ENCODE assay signal across 8 mouse cellular contexts in the genomic region with DNA sequence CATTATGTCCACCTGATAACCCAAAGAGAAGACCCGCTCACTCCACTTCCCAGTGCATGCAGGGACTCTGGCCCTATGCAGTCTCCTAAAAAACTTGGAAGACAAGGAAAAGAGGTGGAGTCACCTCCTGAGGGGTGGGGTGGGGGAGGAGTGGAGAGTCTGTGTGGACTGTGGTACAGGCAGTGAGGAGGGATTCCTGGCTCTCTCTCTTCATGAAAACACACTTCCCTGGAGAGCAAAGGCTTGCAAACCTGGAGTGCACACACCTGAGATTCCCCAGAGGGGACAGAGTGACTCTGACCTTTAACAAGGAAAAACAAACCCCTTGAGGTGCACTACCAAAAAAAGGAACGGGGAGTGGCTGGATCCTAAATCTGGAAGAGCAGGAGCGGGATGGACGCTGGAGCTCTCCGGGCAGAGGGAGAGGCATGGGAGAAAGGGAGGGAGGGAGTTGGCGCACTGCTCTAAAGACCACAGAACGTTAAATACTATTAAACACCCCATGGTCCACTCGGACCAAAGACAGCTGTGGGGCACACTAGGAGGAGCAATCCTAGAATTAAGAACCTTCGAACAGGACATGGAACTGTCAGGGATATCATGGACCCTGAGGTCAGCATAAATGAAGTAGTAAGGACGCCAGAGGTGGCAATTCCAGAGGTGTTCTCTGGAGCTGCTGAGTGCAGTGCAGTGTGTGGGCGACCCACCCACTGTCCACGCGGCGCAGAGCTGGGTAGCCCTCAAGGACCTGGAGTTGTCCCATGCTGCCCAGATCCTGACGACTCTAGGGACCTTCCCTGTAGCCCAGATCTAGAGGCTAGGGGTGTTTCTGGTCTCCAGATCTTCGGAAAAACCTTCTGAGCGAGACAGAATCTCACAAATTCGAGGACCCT. TPM values are rescaled to one million over a fixed set of nuclear protein-coding genes. Genes with fewer than 3 reads are reported as not detected.
DNase-seq lines count a peak whose midpoint lies in the region; ATAC-seq lines count a peak whose summit lies in the region.

No protein-coding gene starts in this region.

- no peaks in the 10 kb centered on the region for H3K36me3 ChIP-seq in liver, embryonic 11.5 days (ENCODE audit: control insufficient read depth, insufficient read depth, low read length)
- no peaks in the 10 kb centered on the region for H3K36me3 ChIP-seq in forebrain, embryonic 10.5 days (replicated peaks)
- no peaks in the 10 kb centered on the region for H3K36me3 ChIP-seq in limb, embryonic 13.5 days
- no peaks in the 10 kb centered on the region for H3K36me3 ChIP-seq in neural tube, embryonic 14.5 days (ENCODE audit: control insufficient read depth, insufficient read depth, low read length)

- H3K4me1 ChIP-seq in liver, embryonic 11.5 days (replicated peaks; ENCODE audit: control insufficient read depth, insufficient read depth, low read length): no peaks in the 10 kb centered on the region; the same call in 1 of the 2 replicates
- H3K4me1 ChIP-seq in forebrain, embryonic 10.5 days: peaks cover 52% of the 10 kb centered on the region
- H3K4me1 ChIP-seq in limb, embryonic 13.5 days: peaks cover 41% of the 10 kb centered on the region
- H3K4me1 ChIP-seq in neural tube, embryonic 14.5 days (ENCODE audit: control insufficient read depth, insufficient read depth, low read length): peaks cover 4% of the 10 kb centered on the region; the same call in 1 of the 2 replicates

- no peak for ATAC-seq in liver, embryonic 11.5 days (replicated peaks; ENCODE audit: low FRiP score)
- ATAC-seq in limb, embryonic 13.5 days (ENCODE audit: low FRiP score, low read depth): peak; percentile 46
- ATAC-seq in neural tube, embryonic 14.5 days (ENCODE audit: low read depth): no peak; the same call in 1 of the 2 replicates
- no peak for ATAC-seq in cerebellum, adult (ENCODE audit: insufficient number of reproducible peaks, low FRiP score, low TSS enrichment)

- H3K9ac ChIP-seq in liver, embryonic 11.5 days (ENCODE audit: low read depth, low read length): no peak overlapping the region
- H3K9ac ChIP-seq in limb, embryonic 13.5 days: peak overlapping the region; percentile 88
- peak overlapping the region; percentile 81 for H3K9ac ChIP-seq in neural tube, embryonic 14.5 days (replicated peaks; ENCODE audit: low read depth, low read length)

- no peak for DNase-seq in liver, embryonic 11.5 days (ENCODE audit: low spot score)
- no peak for DNase-seq in liver
- DNase-seq in forebrain, embryonic 10.5 days (ENCODE audit: extremely low spot score, low spot score): peak; percentile 36
- DNase-seq in cerebellum, postnatal 4 days (ENCODE audit: low spot score in 2 of 2): no peak
- no peak for DNase-seq in left cerebral cortex, postnatal 14 days (ENCODE audit: low spot score in 2 of 2)

- H3K9me3 ChIP-seq in liver, embryonic 11.5 days (ENCODE audit: control insufficient read depth, low read length): no peaks in the 10 kb centered on the region
- no peaks in the 10 kb centered on the region for H3K9me3 ChIP-seq in forebrain, embryonic 10.5 days
- H3K9me3 ChIP-seq in limb, embryonic 13.5 days: no peaks in the 10 kb centered on the region
- H3K9me3 ChIP-seq in neural tube, embryonic 14.5 days (ENCODE audit: control insufficient read depth, low read length): no peaks in the 10 kb centered on the region

- no peak overlapping the region for H3K27ac ChIP-seq in liver, embryonic 11.5 days (ENCODE audit: low read depth, low read length)
- H3K27ac ChIP-seq in forebrain, embryonic 10.5 days: peak overlapping the region; percentile 87
- H3K27ac ChIP-seq in limb, embryonic 13.5 days: no peak overlapping the region
- no peak overlapping the region for H3K27ac ChIP-seq in neural tube, embryonic 14.5 days (ENCODE audit: low read depth, low read length)

- peak overlapping the region; percentile 93 for H3K4me2 ChIP-seq in liver, embryonic 11.5 days
- H3K4me2 ChIP-seq in limb, embryonic 13.5 days (replicated peaks): peak overlapping the region; percentile 97
- peak overlapping the region; percentile 100 for H3K4me2 ChIP-seq in neural tube, embryonic 14.5 days (ENCODE audit: low read depth, low read length)

- 8% methylated on average over 18 of the region's 18 CpGs for whole genome bisulfite sequencing in liver, embryonic 11.5 days
- 5% methylated on average over 18 of the region's 18 CpGs for WGBS in forebrain, embryonic 10.5 days
- 3% methylated on average over 18 of the region's 18 CpGs for WGBS in limb, embryonic 13.5 days
- WGBS in neural tube, embryonic 14.5 days: 7% methylated on average over 18 of the region's 18 CpGs

- peak overlapping the region; percentile 57 for H3K4me3 ChIP-seq in liver, embryonic 11.5 days (ENCODE audit: low read depth, low read length)
- H3K4me3 ChIP-seq in forebrain, embryonic 10.5 days: peak overlapping the region; percentile 65
- peak overlapping the region; percentile 77 for H3K4me3 ChIP-seq in limb, embryonic 13.5 days
- peak overlapping the region; percentile 83 for H3K4me3 ChIP-seq in neural tube, embryonic 14.5 days (ENCODE audit: low read depth, low read length)

- H3K27me3 ChIP-seq in liver, embryonic 11.5 days (replicated peaks; ENCODE audit: control insufficient read depth, insufficient read depth, low read length): peaks cover 26% of the 10 kb centered on the region
- peaks cover 71% of the 10 kb centered on the region for H3K27me3 ChIP-seq in forebrain, embryonic 10.5 days (ENCODE audit: poor library complexity, severe bottlenecking)
- H3K27me3 ChIP-seq in limb, embryonic 13.5 days: peaks cover 19% of the 10 kb centered on the region
- H3K27me3 ChIP-seq in neural tube, embryonic 14.5 days (ENCODE audit: control insufficient read depth, insufficient read depth, low read length): peaks cover 3% of the 10 kb centered on the region; the same call in 1 of the 2 replicates

- intact Hi-C loops in left cerebral cortex, postnatal 14 days (cut with DNase I): loop anchor here (1.0 to 5.0 kb wide), 4 partner anchors 72 to 249 kb away; no protein-coding TSS in a partner anchor

RNA-seq across cellular contexts. Expression of gene Sorcs2, which starts 1.2 kb away (rescaled TPM):
- polyA plus RNA-seq in liver, embryonic 11.5 days (2014; fragmentation: Nextera tagmentation; extraction: Ambion mirVana): 2.2 and 2.4 TPM in 2 replicates
- 4.7 and 4.8 TPM in 2 replicates for polyA plus RNA-seq in forebrain, embryonic 10.5 days (2016; fragmentation: Nextera tagmentation; extraction: Ambion mirVana)
- polyA plus RNA-seq in limb, embryonic 13.5 days (2015; fragmentation: Nextera tagmentation; extraction: Ambion mirVana): 21.2 and 23.0 TPM in 2 replicates
- 11.1 and 12.6 TPM in 2 replicates for polyA plus RNA-seq in neural tube, embryonic 14.5 days (2014; fragmentation: Nextera tagmentation; extraction: Ambion mirVana)
- 10 to 100 TPM; 48.2 to 49.2 TPM for total RNA-seq in left cerebral cortex, postnatal 14 days (2021)
